Mouse (Mus musculus): ENCODE measurements around the gene Ccdc142. TPM values are rescaled to one million over a fixed set of nuclear protein-coding genes. Genes with fewer than 3 reads are reported as not detected.

Gene Ccdc142
- total RNA-seq, 1 experiment: 4.6 TPM

DNA sequence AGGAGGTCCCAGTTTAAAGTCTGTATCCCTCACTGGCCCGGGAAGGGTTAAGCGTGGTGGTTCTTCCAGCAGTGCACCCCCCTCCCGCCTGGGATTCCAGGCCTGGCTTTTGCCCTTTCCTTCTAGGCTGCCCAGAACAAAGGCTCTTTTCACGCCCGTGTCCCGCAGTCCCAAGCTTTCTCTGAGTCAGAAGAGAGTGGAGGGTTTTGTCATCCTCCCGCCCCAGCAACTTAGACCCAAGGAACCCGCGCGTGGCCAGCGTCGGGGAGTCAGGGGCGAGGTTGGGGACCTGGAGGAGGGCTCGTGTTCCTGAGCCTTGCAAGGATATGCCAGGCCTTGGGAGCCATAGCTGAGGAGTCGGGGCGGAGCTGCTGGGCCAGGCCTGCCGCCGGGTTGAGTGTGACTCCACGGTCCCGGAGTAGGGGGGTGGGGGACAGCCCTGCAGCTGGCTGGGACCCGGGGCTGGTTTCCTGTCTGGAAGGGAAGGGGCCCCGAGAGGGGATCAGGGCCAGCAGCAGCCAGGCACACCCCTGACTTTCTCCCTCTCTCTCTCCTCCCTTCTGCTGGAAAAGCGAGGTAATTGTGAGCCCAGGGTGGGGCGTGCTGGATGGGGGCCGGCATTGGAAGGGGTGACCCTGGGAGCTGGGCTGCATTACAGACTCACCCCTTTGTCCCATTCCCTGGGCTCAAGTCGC is 35.6 kb downstream of the Ccdc142 start:
- DNase-seq (ENCODE audit: low read depth, low spot score): no peak
- Histone ChIP-seq H3K4me1 (ENCODE audit: control insufficient read depth in 2 of 2, insufficient read depth in 2 of 2, low read length in 2 of 2, poor library complexity in 1 of 2) (peaks cover 3 to 10% of the 10 kb centered on the region in 2 experiments; a peak in 2 of 4 replicates), H3K9ac (ENCODE audit: insufficient read depth, low read depth, low read length, poor library complexity, severe bottlenecking) (peak overlapping the region; percentile 40), H3K4me3 (ENCODE audit: insufficient read depth in 1 of 2, low read depth in 1 of 2, low read length in 2 of 2, poor library complexity in 1 of 2, severe bottlenecking in 1 of 2) (peak overlapping the region; percentile 51 to 69), H3K27ac (ENCODE audit: insufficient read depth, low read depth, low read length, poor library complexity, severe bottlenecking) (no peak overlapping the region), H3K9me3 (ENCODE audit: control insufficient read depth, insufficient read depth, low read depth, low read length) (no peaks in the 10 kb centered on the region), H3K36me3 (ENCODE audit: control insufficient read depth, insufficient read depth, low read length, poor library complexity, severe bottlenecking) (no peaks in the 10 kb centered on the region)
- no peak for TF ChIP-seq ZNF384 (IDR thresholded peaks at IDR 0.05; ENCODE audit: low read depth, low read length)
- TF ChIP-seq HCFC1 (IDR thresholded peaks at IDR 0.05; ENCODE audit: borderline replicate concordance, insufficient read depth, low read length): no peak
- in situ Hi-C loops (cut with MboI; ENCODE audit: low sequenced_read_pairs in 2 of 2, unreplicated experiment in 2 of 2): no loop called here

DNA sequence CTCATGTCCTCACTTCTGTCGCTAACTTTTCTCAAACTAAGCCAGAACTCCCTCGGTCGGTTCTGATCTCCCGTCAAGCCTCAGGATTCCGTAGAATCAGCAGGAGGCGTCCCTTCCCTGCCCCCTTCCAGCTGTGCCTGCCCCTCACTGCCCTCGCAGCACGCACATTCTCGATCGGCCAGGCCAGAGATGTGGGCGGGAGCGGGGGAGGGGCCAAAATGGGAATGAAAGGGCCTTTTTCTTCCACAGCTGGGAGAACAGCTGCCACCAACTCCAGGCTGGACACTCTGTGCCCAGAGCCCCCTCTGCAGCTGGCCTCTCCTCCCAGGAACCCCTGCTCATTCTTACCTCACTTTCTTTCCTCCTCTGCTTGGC is 36.2 kb downstream of the Ccdc142 start:
- DNase-seq (ENCODE audit: low read depth, low spot score): no peak
- TF ChIP-seq ZNF384 (IDR thresholded peaks at IDR 0.05; ENCODE audit: low read depth, low read length) (no peak), ZC3H11A (IDR thresholded peaks at IDR 0.05; ENCODE audit: borderline replicate concordance, low read depth, low read length) (no peak), CHD2 (IDR thresholded peaks at IDR 0.05; ENCODE audit: low read depth, low read length) (no peak)
- in situ Hi-C loops (cut with MboI; ENCODE audit: low sequenced_read_pairs in 2 of 2, unreplicated experiment in 2 of 2): no loop called here
- Histone ChIP-seq H3K9ac (ENCODE audit: insufficient read depth, low read depth, low read length, poor library complexity, severe bottlenecking) (peak overlapping the region; percentile 40), H3K4me1 (ENCODE audit: control insufficient read depth in 2 of 2, insufficient read depth in 2 of 2, low read length in 2 of 2, poor library complexity in 1 of 2) (peaks cover 3 to 10% of the 10 kb centered on the region in 2 experiments; a peak in 2 of 4 replicates), H3K27ac (ENCODE audit: insufficient read depth, low read depth, low read length, poor library complexity, severe bottlenecking) (no peak overlapping the region), H3K36me3 (ENCODE audit: control insufficient read depth, insufficient read depth, low read length, poor library complexity, severe bottlenecking) (no peaks in the 10 kb centered on the region), H3K4me3 (ENCODE audit: insufficient read depth in 1 of 2, low read depth in 1 of 2, low read length in 2 of 2, poor library complexity in 1 of 2, severe bottlenecking in 1 of 2) (peak overlapping the region; percentile 51 to 69), H3K9me3 (ENCODE audit: control insufficient read depth, insufficient read depth, low read depth, low read length) (no peaks in the 10 kb centered on the region)

DNA sequence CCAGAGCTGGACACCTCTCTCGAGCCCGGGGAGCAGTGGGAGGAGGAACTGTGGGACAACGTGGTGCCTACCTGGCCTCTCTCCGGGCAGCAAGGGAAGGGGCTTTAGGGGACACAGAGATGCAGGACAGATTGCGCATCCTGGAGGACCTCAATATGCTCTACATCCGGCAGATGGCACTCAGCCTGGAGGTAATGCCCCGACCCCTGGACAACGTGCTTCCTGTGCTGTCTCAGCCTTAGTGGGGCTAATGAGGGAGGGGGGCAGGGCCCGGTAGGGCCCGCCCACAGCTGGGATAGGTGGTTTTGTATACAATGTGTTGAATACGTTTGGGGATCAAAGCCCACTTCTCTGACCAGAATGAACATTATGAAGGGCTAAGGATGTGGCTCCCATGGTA is 36.7 kb downstream of the Ccdc142 start:
- Histone ChIP-seq H3K9me3 (ENCODE audit: control insufficient read depth, insufficient read depth, low read depth, low read length) (no peaks in the 10 kb centered on the region), H3K9ac (ENCODE audit: insufficient read depth, low read depth, low read length, poor library complexity, severe bottlenecking) (no peak overlapping the region), H3K36me3 (ENCODE audit: control insufficient read depth, insufficient read depth, low read length, poor library complexity, severe bottlenecking) (no peaks in the 10 kb centered on the region), H3K4me3 (ENCODE audit: insufficient read depth in 1 of 2, low read depth in 1 of 2, low read length in 2 of 2, poor library complexity in 1 of 2, severe bottlenecking in 1 of 2) (peak overlapping the region in 1 of 2 experiments; percentile 69; a peak in 1 of 4 replicates), H3K27ac (ENCODE audit: insufficient read depth, low read depth, low read length, poor library complexity, severe bottlenecking) (no peak overlapping the region), H3K4me1 (ENCODE audit: control insufficient read depth in 2 of 2, insufficient read depth in 2 of 2, low read length in 2 of 2, poor library complexity in 1 of 2) (peaks cover 3 to 10% of the 10 kb centered on the region in 2 experiments; a peak in 2 of 4 replicates)
- DNase-seq (ENCODE audit: low read depth, low spot score): no peak
- TF ChIP-seq ZC3H11A (IDR thresholded peaks at IDR 0.05; ENCODE audit: borderline replicate concordance, low read depth, low read length): no peak
- TF ChIP-seq CHD2 (IDR thresholded peaks at IDR 0.05; ENCODE audit: low read depth, low read length): no peak
- TF ChIP-seq HCFC1 (IDR thresholded peaks at IDR 0.05; ENCODE audit: borderline replicate concordance, insufficient read depth, low read length): no peak
- no peak for TF ChIP-seq ZNF384 (IDR thresholded peaks at IDR 0.05; ENCODE audit: low read depth, low read length)
- no peak for TF ChIP-seq MAFK (IDR thresholded peaks at IDR 0.05; ENCODE audit: insufficient read depth, low read depth, low read length)
- in situ Hi-C loops (cut with MboI; ENCODE audit: low sequenced_read_pairs in 2 of 2, unreplicated experiment in 2 of 2): no loop called here

DNA sequence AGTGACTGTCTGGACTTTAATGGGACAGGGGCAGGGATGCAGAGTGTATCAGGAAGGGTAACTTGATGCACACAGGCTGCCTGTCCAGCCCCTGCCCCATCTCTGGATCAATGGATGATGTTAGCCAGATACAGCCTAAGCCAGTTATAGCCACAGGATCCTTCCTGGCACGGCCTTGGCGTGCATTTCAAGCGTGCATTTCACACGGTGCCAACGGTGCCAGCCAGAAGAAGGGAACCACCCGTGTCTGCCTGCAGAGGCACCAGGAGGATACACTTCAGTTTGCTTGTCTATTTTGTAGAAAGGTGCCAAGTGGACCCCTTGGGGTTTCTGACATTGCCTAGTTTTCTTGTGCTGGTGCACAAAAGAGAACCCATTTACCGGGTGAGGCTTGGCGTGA is 38.6 kb downstream of the Ccdc142 start:
- TF ChIP-seq CHD2 (IDR thresholded peaks at IDR 0.05; ENCODE audit: low read depth, low read length) (no peak), ZNF384 (IDR thresholded peaks at IDR 0.05; ENCODE audit: low read depth, low read length) (no peak), MAFK (IDR thresholded peaks at IDR 0.05; ENCODE audit: insufficient read depth, low read depth, low read length) (no peak), HCFC1 (IDR thresholded peaks at IDR 0.05; ENCODE audit: borderline replicate concordance, insufficient read depth, low read length) (no peak), ZC3H11A (IDR thresholded peaks at IDR 0.05; ENCODE audit: borderline replicate concordance, low read depth, low read length) (no peak)
- Histone ChIP-seq H3K9ac (ENCODE audit: insufficient read depth, low read depth, low read length, poor library complexity, severe bottlenecking) (no peak overlapping the region), H3K9me3 (ENCODE audit: control insufficient read depth, insufficient read depth, low read depth, low read length) (no peaks in the 10 kb centered on the region), H3K27ac (ENCODE audit: insufficient read depth, low read depth, low read length, poor library complexity, severe bottlenecking) (no peak overlapping the region), H3K4me1 (ENCODE audit: control insufficient read depth in 2 of 2, insufficient read depth in 2 of 2, low read length in 2 of 2, poor library complexity in 1 of 2) (peaks cover 3 to 10% of the 10 kb centered on the region in 2 experiments; a peak in 3 of 4 replicates), H3K4me3 (ENCODE audit: insufficient read depth in 1 of 2, low read depth in 1 of 2, low read length in 2 of 2, poor library complexity in 1 of 2, severe bottlenecking in 1 of 2) (no peak overlapping the region), H3K36me3 (ENCODE audit: control insufficient read depth, insufficient read depth, low read length, poor library complexity, severe bottlenecking) (no peaks in the 10 kb centered on the region)
- DNase-seq (ENCODE audit: low read depth, low spot score): no peak
- in situ Hi-C loops (cut with MboI; ENCODE audit: low sequenced_read_pairs in 2 of 2, unreplicated experiment in 2 of 2): no loop called here

DNA sequence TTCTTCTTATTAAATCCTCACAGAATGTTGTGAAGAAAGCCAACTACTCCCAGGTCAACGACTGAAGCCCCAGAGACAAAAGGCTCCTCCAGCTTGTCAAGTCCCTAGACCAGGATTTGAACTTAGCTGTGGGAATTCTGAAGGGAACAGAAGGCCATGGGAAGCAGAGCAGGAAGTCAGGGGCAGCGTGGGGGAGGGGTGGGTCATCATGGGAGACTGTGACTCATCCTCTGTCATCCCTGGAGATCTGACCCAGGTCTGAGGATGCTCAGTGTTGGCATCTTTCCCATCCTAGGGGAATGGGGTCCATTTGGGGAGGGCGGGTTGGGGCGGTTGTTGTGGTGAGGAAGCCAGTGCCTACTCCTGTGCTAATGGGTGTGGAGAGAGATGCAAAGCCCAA is 40.2 kb downstream of the Ccdc142 start:
- Histone ChIP-seq H3K27ac (ENCODE audit: insufficient read depth, low read depth, low read length, poor library complexity, severe bottlenecking) (no peak overlapping the region), H3K9ac (ENCODE audit: insufficient read depth, low read depth, low read length, poor library complexity, severe bottlenecking) (no peak overlapping the region), H3K9me3 (ENCODE audit: control insufficient read depth, insufficient read depth, low read depth, low read length) (no peaks in the 10 kb centered on the region), H3K4me1 (ENCODE audit: control insufficient read depth in 2 of 2, insufficient read depth in 2 of 2, low read length in 2 of 2, poor library complexity in 1 of 2) (peaks cover 5 to 9% of the 10 kb centered on the region in 2 experiments; a peak in 3 of 4 replicates), H3K4me3 (ENCODE audit: insufficient read depth in 1 of 2, low read depth in 1 of 2, low read length in 2 of 2, poor library complexity in 1 of 2, severe bottlenecking in 1 of 2) (peak overlapping the region in 1 of 2 experiments; percentile 50; a peak in 1 of 4 replicates), H3K36me3 (ENCODE audit: control insufficient read depth, insufficient read depth, low read length, poor library complexity, severe bottlenecking) (no peaks in the 10 kb centered on the region)
- in situ Hi-C loops (cut with MboI; ENCODE audit: low sequenced_read_pairs in 2 of 2, unreplicated experiment in 2 of 2): no loop called here
- DNase-seq (ENCODE audit: low read depth, low spot score): no peak
- TF ChIP-seq CHD2 (IDR thresholded peaks at IDR 0.05; ENCODE audit: low read depth, low read length): no peak
- TF ChIP-seq ZNF384 (IDR thresholded peaks at IDR 0.05; ENCODE audit: low read depth, low read length): no peak
- TF ChIP-seq MAFK (IDR thresholded peaks at IDR 0.05; ENCODE audit: insufficient read depth, low read depth, low read length): no peak
- no peak for TF ChIP-seq HCFC1 (IDR thresholded peaks at IDR 0.05; ENCODE audit: borderline replicate concordance, insufficient read depth, low read length)
- TF ChIP-seq ZC3H11A (IDR thresholded peaks at IDR 0.05; ENCODE audit: borderline replicate concordance, low read depth, low read length): no peak
